Mouse (Mus musculus) midbrain, postnatal 0 days (tissue): ENCODE data around the gene Btg3. TPM values are rescaled to one million over a fixed set of nuclear protein-coding genes. Genes with fewer than 3 reads are reported as not detected.
A peak's percentile ranks its signal among the peaks of the same experiment; 100 is the strongest.

ENCODE experiments used
- ATAC-seq: fragments of 200-750 bp; cut with Nextera tagmentation; 2 replicates; pipeline ENCODE4 v1.8.0; 2017; ENCODE audit warnings: moderate number of reproducible peaks, mild to moderate bottlenecking, moderate TSS enrichment, moderate library complexity; ENCODE audit not compliant: low FRiP score
- DNase-seq: peaks from one replicate; pipeline ENCODE4 v3.0.0-alpha.2; 2015; ENCODE audit warnings: low spot score
- H3K27ac ChIP-seq: fragments of 300-500 bp; sonication (generic); 2 replicates; pipeline ENCODE4 v1.5.1; 2014; ENCODE audit warnings: low read depth, mild to moderate bottlenecking, low read length, mixed read lengths
- H3K27me3 ChIP-seq: fragments of 300-500 bp; sonication (generic); 2 replicates; pipeline ENCODE4 v1.6.1; 2014; ENCODE audit warnings: low read length, control low read depth, mixed read lengths; ENCODE audit not compliant: insufficient read depth
- H3K36me3 ChIP-seq: fragments of 300-500 bp; sonication (generic); 2 replicates; pipeline ENCODE4 v1.6.1; 2014; ENCODE audit warnings: low read length, control low read depth, mixed read lengths; ENCODE audit not compliant: insufficient read depth
- H3K4me1 ChIP-seq: fragments of 300-500 bp; sonication (generic); 2 replicates; pipeline ENCODE4 v1.6.1; 2014; ENCODE audit warnings: mild to moderate bottlenecking, control low read depth, antibody characterized with exemption, low read length, mixed read lengths; ENCODE audit not compliant: insufficient read depth
- H3K4me2 ChIP-seq: fragments of 300-500 bp; sonication (generic); 2 replicates; pipeline ENCODE4 v1.6.1; 2014; ENCODE audit warnings: low read depth, mild to moderate bottlenecking, low read length, mixed read lengths; ENCODE audit not compliant: poor library complexity, severe bottlenecking
- H3K4me3 ChIP-seq: fragments of 300-500 bp; sonication (generic); 2 replicates; pipeline ENCODE4 v1.5.1; 2014; ENCODE audit warnings: low read depth, mild to moderate bottlenecking, low read length, moderate library complexity
- H3K9ac ChIP-seq: fragments of 300-500 bp; sonication (generic); replicated peaks from 2 replicates; pipeline ENCODE4 v1.6.1; 2014; ENCODE audit warnings: mild to moderate bottlenecking, low read length, moderate library complexity, mixed read lengths; ENCODE audit not compliant: poor library complexity, severe bottlenecking
- H3K9me3 ChIP-seq: fragments of 300-500 bp; sonication (generic); 2 replicates; pipeline ENCODE4 v1.6.1; 2016; ENCODE audit warnings: low read length, control low read depth
- CTCF ChIP-seq: IDR thresholded peaks from 2 replicates; pipeline ENCODE4 v1.5.1; 2016; ENCODE audit warnings: antibody characterized with exemption, mild to moderate bottlenecking
- WGBS: fragments of 180-500 bp; shearing (Covaris S2); extraction: QIAGEN DNeasy Blood & Tissue Kit; methylation state at CpG from one replicate; pipeline ENCODE4 v1.1.7; 2014; 5-methylcytosine and 5-hydroxymethylcytosine counted together
- polyA plus RNA-seq: library from polyadenylated mRNA; unstranded; fragments of >200 nt; fragmentation: Nextera tagmentation; extraction: Ambion mirVana; gene quantifications from 2 replicates; pipeline ENCODE4 v1.2.1, GENCODE M21; 2015
- total RNA-seq: library from RNA; depleted of rRNA; stranded (reverse); fragments of >200 nt; gene quantifications from 2 replicates; pipeline ENCODE4 v1.2.3, GENCODE M21; 2014

Btg3 gene
- total and polyA plus RNA-seq, 2 experiments from 2014 or later = 10.2 to 19.8 TPM

DNA sequence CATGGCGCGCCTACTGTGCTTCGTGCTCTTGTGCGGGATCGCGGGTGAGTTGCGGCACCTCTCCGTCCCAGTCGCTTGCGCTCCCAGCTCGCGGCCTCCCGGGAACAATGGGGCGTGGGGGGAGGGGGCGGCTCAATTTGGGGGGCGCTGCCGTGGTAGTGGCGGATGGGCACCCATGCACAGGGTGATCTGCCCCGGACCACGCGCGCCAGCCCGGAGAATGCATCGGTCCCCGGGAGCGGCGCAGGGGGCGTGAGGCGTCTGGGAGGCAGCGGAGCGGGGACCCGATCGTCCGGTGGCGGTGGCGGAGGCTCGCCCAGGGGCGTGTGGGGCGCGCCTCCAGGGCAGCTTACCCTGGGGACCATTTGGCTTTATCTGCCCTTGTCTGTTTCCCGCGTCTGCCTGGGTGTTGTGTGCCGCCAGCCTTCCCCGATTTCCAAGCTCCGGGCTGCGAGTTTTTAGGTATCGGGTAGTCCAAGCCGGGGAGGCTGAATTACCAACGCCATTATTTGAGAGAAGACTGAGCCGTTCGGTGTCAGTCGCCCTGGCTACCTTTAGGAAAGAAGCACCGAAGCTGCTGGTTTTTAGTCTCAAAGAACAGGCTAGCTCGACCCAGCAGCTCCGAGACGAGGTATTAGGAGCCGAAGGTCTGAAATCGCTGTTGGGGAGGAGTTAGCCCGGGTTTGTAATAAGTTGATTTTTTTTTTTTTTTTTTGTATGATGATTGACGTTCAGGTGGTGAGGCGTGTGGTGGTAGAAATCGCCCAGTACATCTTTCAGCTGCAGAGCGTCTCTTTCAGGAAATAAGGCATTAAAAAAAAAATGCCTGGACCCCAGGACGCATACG, 74.9 kb downstream of the Btg3 start:
- Histone ChIP-seq H3K27me3 (no peaks in the 10 kb centered on the region), H3K9me3 (no peaks in the 10 kb centered on the region), H3K9ac (peak overlapping the region; percentile 93), H3K4me2 (peak overlapping the region; percentile 57), H3K27ac (peak overlapping the region; percentile 96), H3K36me3 (no peaks in the 10 kb centered on the region), H3K4me3 (peak overlapping the region; percentile 83), H3K4me1 (peaks cover 11% of the 10 kb centered on the region)
- WGBS = under 1% methylated on average over 62 of the region's 65 CpGs
- DNase-seq (peak; percentile 51), ATAC-seq (peak; percentile 72)
- TF ChIP-seq CTCF = no peak

DNA sequence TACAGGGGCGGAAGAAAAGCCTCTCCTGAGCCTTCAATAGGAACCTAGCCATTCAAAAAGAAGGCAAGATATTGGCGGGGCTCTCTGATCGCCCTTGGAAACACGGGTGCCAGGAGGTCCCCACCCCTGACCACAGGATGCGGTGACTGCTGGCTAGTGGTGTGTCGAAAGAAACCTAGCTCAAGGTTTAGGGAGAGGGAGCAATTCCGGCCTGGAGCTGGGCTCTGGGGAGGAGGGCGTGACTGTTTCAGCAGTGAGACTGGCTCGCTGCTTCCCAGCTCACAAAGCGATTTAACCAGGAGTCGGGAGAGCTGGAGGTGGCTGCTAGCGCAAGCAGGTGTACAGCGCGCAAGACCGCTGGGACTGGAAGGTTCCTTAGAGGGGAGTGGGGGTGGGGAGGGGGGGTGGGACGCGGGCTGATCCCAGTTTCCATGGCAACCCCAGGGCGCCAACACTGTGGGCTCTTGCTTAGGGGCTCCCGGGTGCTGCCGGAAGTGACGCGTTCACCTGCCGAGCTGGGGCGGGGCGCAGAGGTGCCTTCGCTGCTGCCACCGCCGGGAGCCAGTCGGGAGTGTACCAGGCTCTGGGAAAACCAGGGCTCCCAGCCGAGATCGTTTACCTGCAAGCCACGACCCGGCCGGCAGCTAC, 75.7 kb downstream of the Btg3 start, which contains the start of gene Cxadr:
Gene Cxadr, plus strand, starts transcription at position 307 of the 648 bp plus-strand sequence.
- under 1% methylated on average over 32 of the region's 34 CpGs for WGBS
- peak within 1 kb of the TSS; percentile 57 for H3K4me2 ChIP-seq
- DNase-seq (peak; percentile 93), ATAC-seq (peak; percentile 94)
- no peaks in the 10 kb centered on the region for H3K36me3 ChIP-seq
- H3K9me3 ChIP-seq = no peaks in the 10 kb centered on the region
- peaks cover 11% of the 10 kb centered on the region for H3K4me1 ChIP-seq
- H3K9ac ChIP-seq = peak within 1 kb of the TSS; percentile 93
- peak; percentile 9; the same call in 1 of the 2 replicates for TF ChIP-seq CTCF
- no peaks in the 10 kb centered on the region for H3K27me3 ChIP-seq
- H3K4me3 ChIP-seq = peak within 1 kb of the TSS; percentile 83
- H3K27ac ChIP-seq = peak within 1 kb of the TSS; percentile 96

- 74% methylated on average over 9 of the region's 9 CpGs for WGBS
- H3K27me3 ChIP-seq = no peaks in the 10 kb centered on the region
- H3K4me1 ChIP-seq = no peaks in the 10 kb centered on the region
- TF ChIP-seq CTCF = no peak
- H3K27ac ChIP-seq = no peak overlapping the region
- no peak overlapping the region for H3K9ac ChIP-seq
- H3K4me2 ChIP-seq = no peak overlapping the region
- DNase-seq (no peak), ATAC-seq (no peak)
- no peak overlapping the region for H3K4me3 ChIP-seq
- H3K36me3 ChIP-seq = no peaks in the 10 kb centered on the region
- no peaks in the 10 kb centered on the region for H3K9me3 ChIP-seq
Measured at GRCm38 (mm10) chr16:78296114-78296513, 80.9 kb downstream of the Btg3 start.

GRCm38 (mm10) chr16:78295601-78296000, 81.4 kb downstream of the Btg3 start:
- H3K36me3 ChIP-seq = no peaks in the 10 kb centered on the region
- ATAC-seq (no peak), DNase-seq (no peak)
- 48% methylated on average over 4 of the region's 4 CpGs for WGBS
- H3K9ac ChIP-seq = no peak overlapping the region
- no peaks in the 10 kb centered on the region for H3K9me3 ChIP-seq
- no peaks in the 10 kb centered on the region for H3K4me1 ChIP-seq
- no peak overlapping the region for H3K4me3 ChIP-seq
- no peak overlapping the region for H3K27ac ChIP-seq
- no peak overlapping the region for H3K4me2 ChIP-seq
- no peaks in the 10 kb centered on the region for H3K27me3 ChIP-seq
- TF ChIP-seq CTCF = no peak

DNA sequence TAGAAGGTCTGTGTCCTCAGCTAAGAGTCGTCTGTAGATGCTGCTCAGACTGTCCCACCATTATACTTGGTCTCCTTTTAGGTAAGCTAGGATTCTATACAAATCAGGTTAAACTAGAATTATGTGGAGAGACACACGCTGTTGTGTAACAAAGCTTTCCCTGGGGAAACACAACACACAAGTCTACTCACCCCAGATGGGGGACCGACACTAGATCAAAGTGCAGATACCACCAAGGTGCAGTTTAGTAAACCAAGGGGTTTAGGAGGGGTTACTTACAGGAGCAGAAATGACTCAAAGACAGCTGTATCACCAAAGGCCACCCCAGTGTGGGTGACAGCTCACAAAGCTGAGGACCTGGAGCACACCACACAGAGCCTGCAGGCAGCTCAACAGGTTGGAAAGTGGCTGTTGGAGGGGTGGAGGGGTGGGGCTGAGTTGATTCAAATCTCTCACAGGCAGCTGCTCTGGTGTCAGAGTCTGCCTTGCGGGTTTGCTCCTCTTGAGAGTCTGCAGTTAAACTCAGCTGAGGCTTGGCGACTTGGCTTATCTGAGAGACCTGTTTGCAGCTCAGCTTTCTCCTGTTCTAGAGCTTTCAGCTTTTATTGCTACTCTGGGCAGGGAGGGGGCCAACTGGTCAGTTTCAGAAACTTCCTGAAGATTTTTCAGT, 82.3 kb downstream of the Btg3 start:
- WGBS = 50% methylated on average over 5 of the region's 5 CpGs
- H3K9me3 ChIP-seq = no peaks in the 10 kb centered on the region
- ATAC-seq (no peak), DNase-seq (no peak)
- H3K36me3 ChIP-seq = no peaks in the 10 kb centered on the region
- H3K4me3 ChIP-seq = no peak overlapping the region
- no peak for TF ChIP-seq CTCF
- H3K4me2 ChIP-seq = no peak overlapping the region
- H3K27me3 ChIP-seq = no peaks in the 10 kb centered on the region
- no peaks in the 10 kb centered on the region for H3K4me1 ChIP-seq
- H3K9ac ChIP-seq = no peak overlapping the region
- H3K27ac ChIP-seq = no peak overlapping the region
